Mouse (Mus musculus) erythroblast, embryonic 14.5 days (primary cell): ENCODE results near the gene Lrmda.

ENCODE experiments used
- GATA1 ChIP-seq: IDR thresholded peaks from 2 replicates; pipeline ENCODE4 v1.6.1; 2012; ENCODE audit warnings: low read length, inconsistent platforms, mixed read lengths
- TAL1 ChIP-seq: IDR thresholded peaks from 3 replicates; pipeline ENCODE4 v1.6.1; 2012; ENCODE audit warnings: low read length, inconsistent platforms, mixed read lengths

DNA sequence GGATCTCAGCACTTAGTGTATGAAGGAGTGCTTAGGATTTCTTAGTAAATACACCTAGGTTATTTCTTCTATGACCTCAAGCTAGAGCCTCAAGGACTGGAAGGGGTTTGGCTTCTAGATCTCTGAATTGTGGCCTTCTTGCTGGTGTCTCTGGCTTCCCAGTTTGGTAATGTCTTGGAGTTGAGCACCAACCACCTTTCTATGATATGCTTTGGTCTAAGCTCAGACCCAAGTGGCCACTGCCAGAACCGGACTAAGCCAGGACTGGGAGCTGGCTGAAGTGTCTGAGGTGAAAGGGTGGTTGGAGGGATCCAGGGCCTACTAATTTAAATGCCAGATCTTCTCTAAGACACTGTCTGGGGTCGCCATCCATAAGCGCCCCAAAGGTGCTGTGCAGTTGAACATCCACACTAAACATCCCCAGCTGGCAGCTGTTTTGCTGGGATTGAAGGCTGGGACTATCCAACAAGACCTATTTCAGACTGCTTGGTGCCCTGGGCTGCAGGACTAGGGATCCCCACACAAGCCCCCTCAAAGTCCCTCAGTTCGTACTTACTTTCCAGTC lies 27.1 kb upstream of the Lrmda start:
- TF ChIP-seq GATA1 = no peak
- no peak for TF ChIP-seq TAL1
